Mouse (Mus musculus): ENCODE data around the gene Tmsb15a. TPM values are rescaled to one million over a fixed set of nuclear protein-coding genes. Genes with fewer than 3 reads are reported as not detected.

Gene Tmsb15a
- polyA plus RNA-seq, 1 experiment from 2014 or later: 0.88 TPM

GRCm38 (mm10) chrX:135703111-135703510 is 21.9 kb downstream of the Tmsb15a start:
- H3K4me1 ChIP-seq: no peaks in the 10 kb centered on the region
- no peak overlapping the region for H3K4me3 ChIP-seq
- H3K36me3 ChIP-seq: no peaks in the 10 kb centered on the region
- no peaks in the 10 kb centered on the region for H3K27me3 ChIP-seq (replicated peaks)
- no peak overlapping the region for H3K4me2 ChIP-seq
- no peak overlapping the region for H3K27ac ChIP-seq (replicated peaks)
- no peak overlapping the region for H3K9ac ChIP-seq
- no peaks in the 10 kb centered on the region for H3K9me3 ChIP-seq
- no peak for ATAC-seq (ENCODE audit: extremely low read depth, insufficient number of reproducible peaks, low FRiP score, low TSS enrichment)
- WGBS: 93% methylated on average over 1 of the region's 1 CpGs

DNA sequence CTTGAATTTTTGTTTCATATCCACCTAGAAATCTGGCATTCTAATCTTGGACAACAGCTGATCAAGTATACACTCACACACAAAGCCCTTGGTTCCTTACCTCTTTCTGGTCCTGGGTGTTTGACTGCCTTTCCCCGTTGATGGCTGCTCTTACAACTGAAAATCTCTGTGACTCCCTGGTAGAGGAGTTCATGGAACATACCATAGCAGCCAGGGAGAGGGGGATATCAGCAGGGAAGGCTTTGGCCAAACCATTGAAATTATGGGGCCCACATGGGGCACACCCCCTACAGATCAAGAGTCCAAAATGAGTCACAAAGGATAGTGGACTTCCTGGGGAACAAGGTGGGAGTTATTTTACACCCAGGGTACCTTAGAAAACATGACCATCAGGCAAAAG is 31.4 kb downstream of the Tmsb15a start, which contains the start of gene Tcp11x2:
Gene Tcp11x2, minus strand, starts transcription at position 158 of the 400 bp plus-strand sequence.
- H3K36me3 ChIP-seq: no peaks in the 10 kb centered on the region
- no peak within 1 kb of the TSS for H3K4me2 ChIP-seq
- H3K4me3 ChIP-seq: no peak within 1 kb of the TSS
- peaks cover 9% of the 10 kb centered on the region; the same call in 1 of the 2 replicates for H3K27me3 ChIP-seq (replicated peaks)
- no peaks in the 10 kb centered on the region for H3K9me3 ChIP-seq
- H3K27ac ChIP-seq (replicated peaks): no peak within 1 kb of the TSS
- no peaks in the 10 kb centered on the region for H3K4me1 ChIP-seq
- WGBS: 44% methylated on average over 1 of the region's 1 CpGs
- no peak for ATAC-seq (ENCODE audit: extremely low read depth, insufficient number of reproducible peaks, low FRiP score, low TSS enrichment)
- no peak within 1 kb of the TSS for H3K9ac ChIP-seq

GRCm38 (mm10) chrX:135687802-135688201 is 37.3 kb downstream of the Tmsb15a start:
- Histone ChIP-seq H3K4me3 (no peak overlapping the region), H3K9ac (no peak overlapping the region), H3K9me3 (no peaks in the 10 kb centered on the region), H3K4me1 (no peaks in the 10 kb centered on the region), H3K27me3 (replicated peaks) (peaks cover 28% of the 10 kb centered on the region), H3K36me3 (no peaks in the 10 kb centered on the region), H3K27ac (replicated peaks) (no peak overlapping the region), H3K4me2 (no peak overlapping the region)
- WGBS: 67% methylated on average over 3 of the region's 3 CpGs
- no peak for ATAC-seq (ENCODE audit: extremely low read depth, insufficient number of reproducible peaks, low FRiP score, low TSS enrichment)

GRCm38 (mm10) chrX:135681858-135682257 is 43.2 kb downstream of the Tmsb15a start:
- Histone ChIP-seq H3K27me3 (replicated peaks) (peaks cover 22% of the 10 kb centered on the region; the same call in 1 of the 2 replicates), H3K9ac (no peak overlapping the region), H3K4me3 (no peak overlapping the region), H3K36me3 (no peaks in the 10 kb centered on the region), H3K9me3 (no peaks in the 10 kb centered on the region), H3K4me1 (no peaks in the 10 kb centered on the region), H3K4me2 (no peak overlapping the region), H3K27ac (replicated peaks) (no peak overlapping the region)
- no peak for ATAC-seq (ENCODE audit: extremely low read depth, insufficient number of reproducible peaks, low FRiP score, low TSS enrichment)
- 81% methylated on average over 2 of the region's 2 CpGs for WGBS

Small RNA genes within 50 kb of the gene (microRNA-seq; reads per million reads assigned to microRNA genes)
- not detected for gene Mir7646

Other genes starting within 250 kb of the Tmsb15a start
- gene AV320801, start 230.7 kb downstream of the Tmsb15a start, polyA plus RNA-seq (2015; fragmentation: Nextera tagmentation; extraction: Ambion mirVana): not detected in 2 replicates
- gene Nxf7, start 126.5 kb downstream of the Tmsb15a start, polyA plus RNA-seq (2015; fragmentation: Nextera tagmentation; extraction: Ambion mirVana): not detected in 2 replicates
- not detected in 2 replicates for gene Prame, start 97.6 kb downstream of the Tmsb15a start, polyA plus RNA-seq (2015; fragmentation: Nextera tagmentation; extraction: Ambion mirVana)
- gene Tcp11x2, start 31.5 kb downstream of the Tmsb15a start, polyA plus RNA-seq (2015; fragmentation: Nextera tagmentation; extraction: Ambion mirVana): not detected in 2 replicates
- gene Armcx5, start 17.5 kb upstream of the Tmsb15a start, polyA plus RNA-seq (2015; fragmentation: Nextera tagmentation; extraction: Ambion mirVana): 8.6 and 9.6 TPM in 2 replicates
- 30.4 and 32.2 TPM in 2 replicates for gene Gprasp1, start 17.5 kb upstream of the Tmsb15a start, polyA plus RNA-seq (2015; fragmentation: Nextera tagmentation; extraction: Ambion mirVana)
- gene Bhlhb9, start 72.3 kb upstream of the Tmsb15a start, polyA plus RNA-seq (2015; fragmentation: Nextera tagmentation; extraction: Ambion mirVana): 57.7 and 57.9 TPM in 2 replicates
- gene Gprasp2, start 113.8 kb upstream of the Tmsb15a start, polyA plus RNA-seq (2015; fragmentation: Nextera tagmentation; extraction: Ambion mirVana): 21.8 and 22.6 TPM in 2 replicates